Mouse (Mus musculus) layer of hippocampus, adult 2 months (tissue): ENCODE results near the gene Cbr2. TPM values are rescaled to one million over a fixed set of nuclear protein-coding genes. Genes with fewer than 3 reads are reported as not detected.
A peak's percentile ranks its signal among the peaks of the same experiment; 100 is the strongest.

ENCODE experiments used
- DNase-seq, 2 experiments: peaks; one replicate each; pipeline ENCODE4 v3.0.0; 2022; ENCODE audit warnings: low spot score in 2 of 2
- H3K27ac ChIP-seq: fragments of 200-600 bp; 2 replicates; pipeline ENCODE4 v1.8.1; 2022
- H3K4me3 ChIP-seq: fragments of 200-600 bp; 2 replicates; pipeline ENCODE4 v1.8.1; 2022; ENCODE audit warnings: mild to moderate bottlenecking
- CTCF ChIP-seq: fragments of 200-600 bp; conservative IDR thresholded peaks from 2 replicates; pipeline ENCODE4 v1.8.1; 2022; ENCODE audit warnings: antibody characterized with exemption, mild to moderate bottlenecking, moderate library complexity
- total RNA-seq, 2 experiments: library from RNA; stranded (reverse); gene quantifications; 2 replicates each; pipeline ENCODE4 v1.2.3; 2021

The Cbr2 gene
- total RNA-seq, 2 experiments from 2014 or later: 1.3 to 4.9 TPM

- Histone ChIP-seq H3K27ac (no peak overlapping the region), H3K4me3 (no peak overlapping the region)
- DNase-seq: peak in 1 of 2 experiments; percentile 1
- TF ChIP-seq CTCF: no peak
Observed at GRCm38 (mm10) chr11:120727564-120727963, 4.3 kb downstream of the Cbr2 start.

- peak within 1 kb of the TSS; percentile 63 for H3K4me3 ChIP-seq
- TF ChIP-seq CTCF: peak; percentile 70
- peak; percentile 67 to 80 for DNase-seq
- peak within 1 kb of the TSS; percentile 61; the same call in 1 of the 2 replicates for H3K27ac ChIP-seq
Observed at GRCm38 (mm10) chr11:120727169-120727527, 4.8 kb downstream of the Cbr2 start, which contains the start of gene Dcxr. Dcxr (minus strand) TSS chr11:120727281.

GRCm38 (mm10) chr11:120726243-120727168 lies 5.4 kb downstream of the Cbr2 start:
- Histone ChIP-seq H3K27ac (peak overlapping the region; percentile 61; the same call in 1 of the 2 replicates), H3K4me3 (peak overlapping the region; percentile 63)
- no peak for DNase-seq
- TF ChIP-seq CTCF: no peak

- no peak for DNase-seq
- TF ChIP-seq CTCF: no peak
- Histone ChIP-seq H3K27ac (no peak overlapping the region), H3K4me3 (no peak overlapping the region)
Observed at GRCm38 (mm10) chr11:120723509-120723908, 8.4 kb downstream of the Cbr2 start.

GRCm38 (mm10) chr11:120722761-120723382 lies 9.0 kb downstream of the Cbr2 start:
- Histone ChIP-seq H3K27ac (no peak overlapping the region), H3K4me3 (no peak overlapping the region)
- DNase-seq: no peak
- TF ChIP-seq CTCF: no peak

- no peak overlapping the region for H3K27ac ChIP-seq
- DNase-seq: no peak
- no peak for TF ChIP-seq CTCF
- peak overlapping the region; percentile 59 for H3K4me3 ChIP-seq
Observed at GRCm38 (mm10) chr11:120722067-120722630, 9.8 kb downstream of the Cbr2 start.

GRCm38 (mm10) chr11:120721124-120722066 lies 10.5 kb downstream of the Cbr2 start, which contains the start of gene Rac3:
Rac3 (plus strand) TSS chr11:120721470.
- no peak for TF ChIP-seq CTCF
- peak within 1 kb of the TSS; percentile 72 for H3K27ac ChIP-seq
- peak in 1 of 2 experiments; percentile 73 for DNase-seq

GRCm38 (mm10) chr11:120720450-120720849 lies 11.5 kb downstream of the Cbr2 start:
- DNase-seq: peak; percentile 90 to 96
- TF ChIP-seq CTCF: peak; percentile 90
- H3K27ac ChIP-seq: no peak overlapping the region
- H3K4me3 ChIP-seq: peak overlapping the region; percentile 59

More at GRCm38 (mm10) chr11:120721124-120722066, 10.5 kb downstream of the Cbr2 start, which contains the start of gene Rac3:
- H3K4me3 ChIP-seq: peak within 1 kb of the TSS; percentile 59

GRCm38 (mm10) chr11:120719841-120720376 lies 12.0 kb downstream of the Cbr2 start:
- H3K4me3 ChIP-seq: no peak overlapping the region
- no peak for TF ChIP-seq CTCF

GRCm38 (mm10) chr11:120719242-120719641 lies 12.7 kb downstream of the Cbr2 start:
- TF ChIP-seq CTCF: no peak
- no peak overlapping the region for H3K4me3 ChIP-seq
- H3K27ac ChIP-seq: no peak overlapping the region
- no peak for DNase-seq

More at GRCm38 (mm10) chr11:120719841-120720376, 12.0 kb downstream of the Cbr2 start:
- DNase-seq: no peak
- no peak overlapping the region for H3K27ac ChIP-seq

- DNase-seq: no peak
- no peak overlapping the region for H3K4me3 ChIP-seq
- no peak for TF ChIP-seq CTCF
- no peak overlapping the region for H3K27ac ChIP-seq
Observed at GRCm38 (mm10) chr11:120715131-120715530, 16.8 kb downstream of the Cbr2 start.
